Mouse (Mus musculus) erythroid progenitor cell, adult 5-6 weeks (primary cell): ENCODE data around the gene S100a11. TPM values are rescaled to one million over a fixed set of nuclear protein-coding genes. Genes with fewer than 3 reads are reported as not detected.

Experiments
- ATAC-seq: replicated peaks from 2 replicates; pipeline ENCODE4 v1.8.0; 2016; ENCODE audit warnings: moderate number of reproducible peaks, mild to moderate bottlenecking, moderate TSS enrichment, inconsistent platforms; ENCODE audit not compliant: poor library complexity, low FRiP score, severe bottlenecking
- total RNA-seq, 2 experiments: library from RNA; stranded (forward) in 1 of 2; stranded (reverse) in 1 of 2; fragments of 150-400 nt in 1 of 2; fragments of 186-747, 209-891 nt in 1 of 2; gene quantifications; 2 replicates each; pipeline versions ENCODE4 v1.2.3 to v1.2.4; 2015 to 2017; ENCODE audit warnings: low replicate concordance in 2 of 2

Gene S100a11
- total RNA-seq, 2 experiments from 2014 or later, result 7.3 to 485 TPM

DNA sequence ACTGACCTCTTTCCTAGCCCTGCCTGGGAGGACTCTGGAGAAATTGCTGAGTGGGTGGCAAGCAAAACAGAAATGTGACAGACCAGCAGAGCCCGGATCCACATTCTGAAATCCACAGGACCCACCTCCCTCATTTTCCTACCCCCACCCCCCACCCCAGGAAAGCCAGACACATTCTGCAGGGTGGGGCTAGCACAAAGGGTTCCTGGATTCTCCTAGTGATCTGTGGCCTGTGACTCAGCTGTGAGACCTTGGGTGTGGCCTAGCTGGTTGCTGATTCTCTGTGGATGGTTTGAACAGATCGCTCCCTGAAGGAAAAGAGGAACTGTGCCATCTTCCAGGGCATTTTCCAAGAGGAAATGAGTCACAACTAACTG, 35.6 kb downstream of the S100a11 start:
- no peak for ATAC-seq

DNA sequence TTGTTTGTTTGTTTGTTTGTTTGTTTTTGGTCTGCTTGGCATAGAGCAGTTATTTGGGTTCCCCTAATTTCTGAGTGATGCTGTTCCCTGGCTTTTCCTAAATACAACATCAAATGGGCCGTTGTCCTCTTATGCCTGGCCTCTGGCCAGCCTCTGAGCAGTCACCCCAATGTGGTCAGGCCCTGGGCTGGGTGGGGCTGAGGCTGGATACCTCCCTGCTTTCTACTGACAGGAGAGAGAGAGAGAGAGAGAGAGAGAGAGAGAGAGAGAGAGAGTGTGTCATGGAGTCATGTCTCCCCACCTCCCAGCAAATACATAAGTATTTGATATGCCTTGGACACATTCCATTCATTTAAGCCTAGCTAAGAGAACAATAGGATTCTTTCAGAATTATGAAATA, 36.3 kb downstream of the S100a11 start:
- no peak for ATAC-seq

DNA sequence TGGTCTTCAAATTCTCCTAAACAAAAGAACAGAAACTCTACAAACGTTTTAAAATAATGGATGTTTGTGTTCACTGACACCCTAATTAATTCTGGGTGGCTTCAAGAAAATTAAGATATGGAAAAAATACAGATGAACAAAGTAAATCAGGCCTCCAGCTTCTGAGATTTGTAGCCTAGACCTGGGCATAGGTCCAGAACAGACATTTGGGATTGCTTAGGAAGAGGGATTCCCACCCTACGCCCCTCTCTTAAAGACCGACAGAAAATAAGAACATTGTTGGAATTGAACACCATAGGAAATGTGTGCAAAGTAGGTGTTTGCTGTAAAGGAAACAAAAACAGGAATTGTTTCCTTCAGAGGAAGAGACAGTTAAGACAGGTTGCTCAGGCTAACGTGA, 37.2 kb downstream of the S100a11 start:
- ATAC-seq, result no peak

DNA sequence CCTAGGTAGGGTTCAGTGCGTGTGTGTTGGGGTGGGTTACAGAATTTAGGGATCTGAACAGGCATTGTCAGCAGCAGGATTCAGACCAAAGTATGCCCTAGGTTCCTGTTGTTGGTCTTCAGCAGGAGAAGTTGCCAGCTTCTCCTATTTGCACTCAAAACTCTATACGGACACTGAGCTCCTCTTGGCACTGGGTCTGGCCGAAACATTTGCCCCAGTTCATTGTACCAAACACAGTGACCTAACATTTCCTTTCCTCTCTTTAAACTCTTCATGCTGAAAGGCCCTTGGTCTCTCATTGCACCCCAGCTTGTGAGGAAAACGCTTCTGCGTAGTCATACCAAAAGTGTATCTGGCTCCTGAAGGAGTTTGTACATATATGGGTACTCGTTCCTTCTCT, 39.7 kb downstream of the S100a11 start:
- no peak for ATAC-seq

DNA sequence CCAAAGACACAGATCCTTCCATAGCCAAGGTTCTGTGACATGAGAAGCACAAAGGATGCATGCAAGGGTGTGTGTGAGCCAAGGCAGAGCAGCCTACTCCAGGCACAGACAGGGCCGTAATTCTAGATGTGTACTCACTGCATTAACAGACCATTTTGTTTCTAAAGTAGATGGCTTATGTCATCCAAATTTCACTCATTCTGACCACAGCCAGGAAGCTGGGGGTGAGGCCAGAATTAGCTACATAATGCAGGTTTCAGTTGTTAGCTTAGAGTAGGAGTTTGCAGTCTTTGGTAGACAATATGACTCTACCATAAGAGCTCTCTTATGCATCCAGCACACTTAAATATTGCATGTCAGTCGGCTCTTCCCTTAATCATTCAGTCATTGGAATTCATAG, 42.1 kb downstream of the S100a11 start:
- no peak for ATAC-seq

DNA sequence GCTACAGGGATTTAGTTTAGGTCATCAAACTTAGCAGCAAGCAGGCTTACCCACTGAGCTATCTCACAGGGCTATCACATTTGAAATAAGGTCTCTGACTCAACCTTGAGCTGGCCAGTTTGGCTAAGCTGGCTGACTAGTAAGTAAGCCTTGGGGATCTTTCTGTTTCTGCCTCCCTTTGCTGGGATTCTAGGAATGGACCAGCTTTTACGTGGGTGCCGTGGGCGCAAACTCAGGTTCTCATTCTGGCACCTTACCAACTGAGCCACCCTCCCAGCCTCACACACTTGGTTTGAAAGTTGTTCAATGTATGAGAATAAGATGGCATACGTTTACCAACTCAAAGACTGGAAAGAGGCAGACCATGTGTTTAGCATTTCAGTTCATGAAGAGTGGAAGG, 42.9 kb downstream of the S100a11 start:
- ATAC-seq, result no peak

DNA sequence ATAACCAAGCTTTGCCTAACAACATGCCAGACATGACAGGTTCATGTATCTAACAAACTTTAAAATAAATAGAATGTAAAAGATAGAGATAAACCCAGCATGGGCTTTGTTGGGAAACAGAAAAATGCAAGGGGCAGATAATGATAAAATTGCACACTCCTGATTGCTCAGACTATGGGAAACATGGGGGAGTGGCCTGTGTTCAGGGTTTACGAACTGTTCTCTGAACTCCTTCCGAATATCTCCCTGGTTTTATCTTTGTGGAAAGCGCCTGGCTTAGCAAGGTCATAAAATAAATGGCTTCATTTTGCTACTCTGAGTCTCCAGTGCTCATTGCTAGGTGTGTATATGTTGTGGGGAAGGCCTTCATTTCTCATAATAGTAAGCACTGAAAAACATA, 46.6 kb downstream of the S100a11 start:
- ATAC-seq, result no peak

DNA sequence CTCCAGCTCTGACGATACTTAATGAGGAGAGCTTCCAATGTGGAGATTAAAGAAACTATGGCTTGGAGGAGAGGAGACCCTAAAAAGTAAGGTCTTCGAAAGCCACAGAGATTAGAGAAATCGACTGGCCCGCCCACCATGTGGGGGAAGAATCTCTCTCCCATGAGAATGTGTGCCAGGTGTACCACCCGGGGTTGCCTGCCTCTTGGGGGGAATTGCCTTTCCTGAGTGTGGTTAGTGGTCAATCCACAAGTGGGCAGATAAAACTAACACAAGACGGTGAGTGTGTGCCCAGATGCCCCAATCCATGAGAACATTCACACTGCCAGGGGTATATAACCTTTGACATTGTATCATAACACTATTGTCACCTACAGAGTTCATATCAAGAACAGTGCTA, 47.4 kb downstream of the S100a11 start:
- ATAC-seq, result no peak

DNA sequence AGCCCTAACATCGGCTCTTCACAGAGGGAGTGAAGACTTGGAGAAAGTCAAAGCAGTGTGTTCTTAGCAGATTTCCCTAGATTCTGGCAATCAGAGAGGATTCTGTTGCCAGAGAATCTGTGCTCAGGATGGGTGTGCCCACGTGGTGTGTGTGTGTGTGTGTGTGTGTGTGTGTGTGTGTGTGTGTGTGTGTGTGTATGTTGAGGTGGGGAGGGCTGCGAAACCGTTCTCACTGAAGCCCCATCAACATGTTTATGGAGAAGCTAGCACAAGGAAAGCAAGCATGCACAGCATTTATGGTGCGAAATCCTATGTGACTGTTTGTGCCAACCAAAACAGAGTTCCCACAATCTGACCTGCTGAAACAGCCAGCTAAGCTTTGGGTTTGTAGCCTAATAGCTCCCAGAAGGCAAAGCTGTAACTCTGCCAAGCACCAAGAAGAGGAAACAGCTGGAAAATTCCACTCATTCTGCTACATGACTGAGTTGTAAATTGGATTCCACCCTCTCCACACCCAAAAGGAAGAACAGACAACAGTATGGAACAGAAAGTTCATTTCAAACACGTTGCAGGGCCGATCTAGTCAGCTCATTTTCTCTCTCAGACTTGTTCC, 48.2 kb downstream of the S100a11 start:
- ATAC-seq, result no peak

DNA sequence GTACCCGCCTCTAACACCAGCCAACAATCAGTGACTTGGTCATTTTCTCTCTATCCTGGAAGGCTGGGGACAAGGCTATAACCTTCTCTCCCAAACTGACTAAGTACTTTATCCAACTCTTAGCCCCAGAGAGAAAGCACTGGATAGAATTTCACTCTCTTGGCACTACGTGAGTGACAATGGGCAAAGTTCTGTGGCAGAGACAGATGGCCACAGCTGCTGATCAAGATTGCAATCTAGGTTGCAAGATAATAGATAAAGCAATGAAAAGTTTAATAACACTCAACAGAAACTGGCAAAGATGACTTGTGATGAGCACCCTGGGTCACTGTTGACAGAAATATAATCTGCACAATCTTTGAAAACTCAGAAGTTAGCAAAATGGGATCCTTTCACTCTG, 48.8 kb downstream of the S100a11 start:
- ATAC-seq, result no peak

DNA sequence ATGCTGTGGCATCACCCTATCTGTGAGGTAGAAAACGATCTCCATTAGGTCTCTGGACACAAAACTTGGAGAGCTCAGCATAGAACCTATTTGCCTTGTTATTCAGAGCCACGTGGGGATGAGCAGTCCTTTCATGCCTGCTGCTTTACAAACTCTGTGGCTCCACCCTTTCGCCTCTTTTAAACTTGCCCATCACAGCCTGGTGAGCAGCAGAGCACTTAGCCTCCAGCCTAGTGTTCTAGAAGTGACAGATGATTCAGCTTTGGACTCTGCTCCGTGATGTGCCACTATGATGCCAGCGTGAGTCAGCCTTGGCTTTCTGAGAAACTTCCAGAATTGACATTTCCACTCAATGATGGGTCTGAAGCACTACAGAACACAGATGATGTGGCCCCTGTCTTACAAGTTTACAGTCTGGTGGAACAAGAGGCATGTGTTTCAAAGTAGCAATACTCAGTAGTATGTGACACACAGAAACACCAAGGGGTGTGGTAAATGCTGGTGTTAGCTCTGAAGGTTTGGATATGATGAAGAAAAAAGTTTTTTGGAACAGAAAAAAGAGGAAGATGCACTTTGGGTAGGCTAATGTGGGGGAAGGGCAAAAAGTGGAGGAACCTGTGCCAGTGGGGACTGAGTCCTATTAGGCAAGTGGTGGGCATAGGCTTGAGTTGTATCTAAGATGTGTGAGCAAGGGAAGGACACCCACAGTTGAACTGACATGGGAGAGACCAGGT, 51.9 kb downstream of the S100a11 start:
- ATAC-seq, result no peak

Other genes with a start within 250 kb of the S100a11 start
- not detected in 2 replicates for gene Flg, start 247.0 kb upstream of the S100a11 start, total RNA-seq (2015; ENCODE audit: low replicate concordance)
- gene Flg, start 247.0 kb upstream of the S100a11 start, total RNA-seq (2017; ENCODE audit: low replicate concordance), result not detected in 2 replicates
- gene Hrnr, start 200.7 kb upstream of the S100a11 start, total RNA-seq (2015; ENCODE audit: low replicate concordance), result not detected in 2 replicates
- gene Hrnr, start 200.7 kb upstream of the S100a11 start, total RNA-seq (2017; ENCODE audit: low replicate concordance), result not detected in 2 replicates
- gene Rptn, start 126.8 kb upstream of the S100a11 start, total RNA-seq (2015; ENCODE audit: low replicate concordance), result not detected in 2 replicates
- gene Rptn, start 126.8 kb upstream of the S100a11 start, total RNA-seq (2017; ENCODE audit: low replicate concordance), result not detected in 2 replicates
- gene Tchh, start 78.2 kb upstream of the S100a11 start, total RNA-seq (2015; ENCODE audit: low replicate concordance), result not detected in 2 replicates
- 0.26 TPM in 1 of 2 replicates, not detected in the other for gene Tchh, start 78.2 kb upstream of the S100a11 start, total RNA-seq (2017; ENCODE audit: low replicate concordance)
- not detected in 2 replicates for gene Tchhl1, start 51.7 kb upstream of the S100a11 start, total RNA-seq (2015; ENCODE audit: low replicate concordance)
- gene Tchhl1, start 51.7 kb upstream of the S100a11 start, total RNA-seq (2017; ENCODE audit: low replicate concordance), result not detected in 2 replicates
- 41.1 and 59.5 TPM in 2 replicates for gene S100a10, start 34.6 kb downstream of the S100a11 start, total RNA-seq (2015; ENCODE audit: low replicate concordance)
- 48.9 and 71.8 TPM in 2 replicates for gene S100a10, start 34.6 kb downstream of the S100a11 start, total RNA-seq (2017; ENCODE audit: low replicate concordance)
- gene Tdpoz2, start 132.2 kb downstream of the S100a11 start, total RNA-seq (2015; ENCODE audit: low replicate concordance), result not detected in 2 replicates
- not detected in 2 replicates for gene Tdpoz2, start 132.2 kb downstream of the S100a11 start, total RNA-seq (2017; ENCODE audit: low replicate concordance)
- gene Tdpoz1, start 155.8 kb downstream of the S100a11 start, total RNA-seq (2015; ENCODE audit: low replicate concordance), result not detected in 2 replicates
- not detected in 2 replicates for gene Tdpoz1, start 155.8 kb downstream of the S100a11 start, total RNA-seq (2017; ENCODE audit: low replicate concordance)
- not detected in 2 replicates for gene Gm37596, start 172.6 kb downstream of the S100a11 start, total RNA-seq (2015; ENCODE audit: low replicate concordance)
- not detected in 2 replicates for gene Gm37596, start 172.6 kb downstream of the S100a11 start, total RNA-seq (2017; ENCODE audit: low replicate concordance)